ENCODE assay signal across 8 mouse cellular contexts in genomic region chr2:162931123-162931673, GRCm38 (mm10). TPM values are rescaled to one million over a fixed set of nuclear protein-coding genes. Genes with fewer than 3 reads are reported as not detected.
DNase-seq lines count a peak whose midpoint lies in the region; ATAC-seq and TF ChIP-seq lines count a peak whose summit lies in the region.

Gene Srsf6 (plus strand): TSS chr2:162931528.

- TF ChIP-seq CTCF in liver, embryonic 14.5 days (IDR thresholded peaks at IDR 0.05; ENCODE audit: low read depth), result no peak
- no peak for TF ChIP-seq CTCF in stomach, postnatal 0 days (IDR thresholded peaks at IDR 0.05; ENCODE audit: low read depth)

- DNase-seq in c-Kit-positive CD71-negative TER-119-negative erythroid progenitor cells, embryonic 14.5 days (ENCODE audit: low read depth), result peak; percentile 82
- DNase-seq in forebrain, embryonic 10.5 days (ENCODE audit: extremely low spot score, low spot score), result peak; percentile 84
- peak; percentile 91 to 95 for DNase-seq in kidney, postnatal 25 days
- DNase-seq in liver, embryonic 14.5 days (ENCODE audit: low read depth in 3 of 3, low spot score in 3 of 3), result peak; percentile 84 to 88 (median 85)
- DNase-seq in neural tube, embryonic 11.5 days (ENCODE audit: low spot score), result peak; percentile 97
- DNase-seq in stomach, postnatal 0 days (ENCODE audit: low spot score), result peak; percentile 89

- TF ChIP-seq EP300 in liver, embryonic 14.5 days (IDR thresholded peaks at IDR 0.05; ENCODE audit: low read depth), result no peak
- TF ChIP-seq EP300 in stomach, postnatal 0 days (optimal IDR thresholded peaks at IDR 0.05), result no peak

- peak; percentile 84 for ATAC-seq in CD4-positive, CD25-positive, alpha-beta regulatory T cell, adult 4 months
- peak; percentile 94 for ATAC-seq in heart, embryonic 15.5 days (replicated peaks; ENCODE audit: insufficient number of reproducible peaks, insufficient read depth, low FRiP score, low read depth)
- peak; percentile 95 for ATAC-seq in liver, embryonic 14.5 days (ENCODE audit: insufficient read depth)
- peak; percentile 85 for ATAC-seq in neural tube, embryonic 11.5 days (ENCODE audit: insufficient read depth, low FRiP score, low TSS enrichment)
- ATAC-seq in stomach, postnatal 0 days (ENCODE audit: low FRiP score, low TSS enrichment), result peak; percentile 96

- H3K4me2 ChIP-seq in heart, embryonic 15.5 days, result peak within 1 kb of the TSS; percentile 90
- H3K4me2 ChIP-seq in liver, embryonic 14.5 days (ENCODE audit: low read depth), result peak within 1 kb of the TSS; percentile 89
- peak within 1 kb of the TSS; percentile 81 for H3K4me2 ChIP-seq in neural tube, embryonic 11.5 days (ENCODE audit: low read depth)
- peak within 1 kb of the TSS; percentile 85 for H3K4me2 ChIP-seq in stomach, postnatal 0 days (replicated peaks; ENCODE audit: low read depth)

- no peaks in the 10 kb centered on the region for H3K9me3 ChIP-seq in forebrain, embryonic 10.5 days
- no peaks in the 10 kb centered on the region for H3K9me3 ChIP-seq in heart, embryonic 15.5 days (replicated peaks)
- H3K9me3 ChIP-seq in liver, embryonic 14.5 days (ENCODE audit: control insufficient read depth, low read length), result no peaks in the 10 kb centered on the region
- no peaks in the 10 kb centered on the region; the same call in 1 of the 2 replicates for H3K9me3 ChIP-seq in neural tube, embryonic 11.5 days (ENCODE audit: control insufficient read depth, low read length)
- no peaks in the 10 kb centered on the region for H3K9me3 ChIP-seq in stomach, postnatal 0 days (ENCODE audit: control insufficient read depth, low read length)

- H3K27ac ChIP-seq in forebrain, embryonic 10.5 days, result peak within 1 kb of the TSS; percentile 100
- peak within 1 kb of the TSS; percentile 99 for H3K27ac ChIP-seq in heart, embryonic 15.5 days
- H3K27ac ChIP-seq in liver, embryonic 14.5 days, result peak within 1 kb of the TSS; percentile 81
- peak within 1 kb of the TSS; percentile 98 for H3K27ac ChIP-seq in neural tube, embryonic 11.5 days (ENCODE audit: low read depth, low read length)
- H3K27ac ChIP-seq in stomach, postnatal 0 days (replicated peaks), result peak within 1 kb of the TSS; percentile 99

- H3K4me3 ChIP-seq in forebrain, embryonic 10.5 days, result peak within 1 kb of the TSS; percentile 99
- peak within 1 kb of the TSS; percentile 100 for H3K4me3 ChIP-seq in heart, embryonic 15.5 days
- peak within 1 kb of the TSS; percentile 97 to 99 for H3K4me3 ChIP-seq in liver, embryonic 14.5 days (ENCODE audit: insufficient read depth in 1 of 2, low read depth in 2 of 2, low read length in 2 of 2)
- H3K4me3 ChIP-seq in neural tube, embryonic 11.5 days (ENCODE audit: low read depth, low read length), result peak within 1 kb of the TSS; percentile 99
- H3K4me3 ChIP-seq in stomach, postnatal 0 days (ENCODE audit: low read depth, low read length), result peak within 1 kb of the TSS; percentile 100

- H3K36me3 ChIP-seq in forebrain, embryonic 10.5 days (replicated peaks), result peaks cover 38% of the 10 kb centered on the region
- peaks cover 34% of the 10 kb centered on the region for H3K36me3 ChIP-seq in heart, embryonic 15.5 days
- H3K36me3 ChIP-seq in liver, embryonic 14.5 days (replicated peaks; ENCODE audit: control insufficient read depth, insufficient read depth, low read depth), result peaks cover 35% of the 10 kb centered on the region
- 0 out of 2 replicates have a peak, but pooled peaks cover 6% of the 10 kb centered on the region for H3K36me3 ChIP-seq in neural tube, embryonic 11.5 days (ENCODE audit: control insufficient read depth, insufficient read depth, low read length)
- H3K36me3 ChIP-seq in stomach, postnatal 0 days (ENCODE audit: control insufficient read depth, insufficient read depth, low read length), result peaks cover 12% of the 10 kb centered on the region

- under 1% methylated on average over 65 of the region's 68 CpGs for WGBS in forebrain, embryonic 10.5 days
- WGBS in heart, embryonic 15.5 days, result under 1% methylated on average over 66 of the region's 68 CpGs
- under 1% methylated on average over 67 of the region's 68 CpGs for WGBS in liver, embryonic 14.5 days (ENCODE audit: insufficient replicate concordance)
- WGBS in neural tube, embryonic 11.5 days, result under 1% methylated on average over 52 of the region's 68 CpGs
- under 1% methylated on average over 63 of the region's 68 CpGs for WGBS in stomach, postnatal 0 days

- H3K4me1 ChIP-seq in forebrain, embryonic 10.5 days, result peaks cover 23% of the 10 kb centered on the region
- peaks cover 16% of the 10 kb centered on the region for H3K4me1 ChIP-seq in heart, embryonic 15.5 days (replicated peaks)
- H3K4me1 ChIP-seq in liver, embryonic 14.5 days (replicated peaks; ENCODE audit: control insufficient read depth in 2 of 2, insufficient read depth in 2 of 2, low read length in 1 of 2), result peaks cover 4 to 25% of the 10 kb centered on the region in 2 experiments
- peaks cover 12% of the 10 kb centered on the region for H3K4me1 ChIP-seq in neural tube, embryonic 11.5 days (ENCODE audit: control insufficient read depth, insufficient read depth, low read length)
- H3K4me1 ChIP-seq in stomach, postnatal 0 days (replicated peaks; ENCODE audit: control insufficient read depth, insufficient read depth), result peaks cover 2% of the 10 kb centered on the region; the same call in 1 of the 2 replicates

- H3K9ac ChIP-seq in heart, embryonic 15.5 days, result peak within 1 kb of the TSS; percentile 100
- peak within 1 kb of the TSS; percentile 100 for H3K9ac ChIP-seq in liver, embryonic 14.5 days (replicated peaks)
- peak within 1 kb of the TSS; percentile 100 for H3K9ac ChIP-seq in neural tube, embryonic 11.5 days (ENCODE audit: low read length)
- peak within 1 kb of the TSS; percentile 100 for H3K9ac ChIP-seq in stomach, postnatal 0 days (ENCODE audit: low read length)

- peaks cover 9% of the 10 kb centered on the region; the same call in 1 of the 2 replicates for H3K27me3 ChIP-seq in forebrain, embryonic 10.5 days (ENCODE audit: poor library complexity, severe bottlenecking)
- H3K27me3 ChIP-seq in heart, embryonic 15.5 days, result no peaks in the 10 kb centered on the region
- H3K27me3 ChIP-seq in liver, embryonic 14.5 days (ENCODE audit: control insufficient read depth, insufficient read depth, low read length), result no peaks in the 10 kb centered on the region; the same call in 1 of the 2 replicates
- H3K27me3 ChIP-seq in neural tube, embryonic 11.5 days (ENCODE audit: control insufficient read depth, insufficient read depth, low read length), result no peaks in the 10 kb centered on the region
- no peaks in the 10 kb centered on the region for H3K27me3 ChIP-seq in stomach, postnatal 0 days (ENCODE audit: control insufficient read depth, insufficient read depth, low read length)

RNA-seq across cellular contexts. Expression of gene Srsf6, which starts in this region (rescaled TPM):
- polyA plus RNA-seq in CD4-positive, CD25-positive, alpha-beta regulatory T cell, adult 4 months (2017; shearing (Covaris generic)), result 10 to 100 TPM; 21.3 to 37.8 TPM
- 291 and 302 TPM in 2 replicates for polyA plus RNA-seq in forebrain, embryonic 10.5 days (2016; fragmentation: Nextera tagmentation; extraction: Ambion mirVana)
- polyA plus RNA-seq in heart, embryonic 15.5 days (2015; fragmentation: Nextera tagmentation; extraction: Ambion mirVana), result 105 and 121 TPM in 2 replicates
- polyA plus RNA-seq in liver, embryonic 14.5 days (2012; rRNA removed), result 72.5 and 113 TPM in 2 replicates
- polyA plus RNA-seq in liver, embryonic 14.5 days (2014; fragmentation: Nextera tagmentation; extraction: Ambion mirVana), result 80.4 and 94.3 TPM in 2 replicates
- 272 and 284 TPM in 2 replicates for polyA plus RNA-seq in neural tube, embryonic 11.5 days (2014; fragmentation: Nextera tagmentation; extraction: Ambion mirVana)
- 64.8 and 67.5 TPM in 2 replicates for polyA plus RNA-seq in stomach, postnatal 0 days (2015; fragmentation: Nextera tagmentation; extraction: Ambion mirVana)

Comparison
In these comparisons a context has a peak if more than half of its experiments do, and no peak if none do; other contexts are left out.
1. Peak in every context shown above with its lines: DNase-seq, ATAC-seq, H3K4me3 ChIP-seq and H3K27ac ChIP-seq.